ENCODE assay signal across 20 mouse cellular contexts in the genomic region with DNA sequence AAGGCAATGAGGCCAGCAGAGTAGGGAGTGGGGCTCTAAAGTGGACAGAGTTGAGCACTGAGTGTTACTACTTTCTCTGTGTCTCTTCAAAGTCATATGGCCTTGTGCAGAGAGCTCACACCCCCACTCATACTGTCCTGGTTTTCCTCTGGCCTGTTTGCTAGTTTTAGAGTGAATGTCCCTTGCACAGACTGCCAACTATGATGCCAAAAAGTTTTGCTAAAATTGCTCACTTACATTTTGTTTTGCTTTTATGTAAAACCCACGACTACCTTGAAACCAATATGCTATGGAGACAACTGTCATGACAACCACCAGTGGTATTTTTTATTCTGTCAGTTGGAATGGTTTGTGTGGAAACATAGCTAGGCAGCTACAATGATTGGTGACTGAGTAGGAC.
A peak's percentile ranks its signal among the peaks of the same experiment; 100 is the strongest.
DNase-seq lines count a peak whose midpoint lies in the region; ATAC-seq and TF ChIP-seq lines count a peak whose summit lies in the region.
"Had no signal": no experiment of that assay in that cellular context is flagged by ENCODE, and none has a peak within 500 bp of the region (broad histone marks: within the 10 kb centered on the region; RNA-seq: fewer than 3 reads in every experiment).

No protein-coding gene starts in this region.

- H3K4me3 ChIP-seq in left cerebral cortex, adult 2 months = no peak overlapping the region
- H3K4me3 ChIP-seq: embryonic facial prominence, embryonic 15.5 days; erythroblast, embryonic 14.5 days; forebrain, embryonic 10.5 days; heart, adult 2 months; heart, embryonic 12.5 days; hindbrain, embryonic 10.5 days had no signal

- no peak for TF ChIP-seq CTCF in left cerebral cortex, adult 2 months (IDR thresholded peaks at IDR 0.05)

- intact Hi-C loops in left cerebral cortex, adult 2 months (cut with DNase I) = loop anchor here (1.0 to 10.0 kb wide), 3 partner anchors 22 to 219 kb away; no protein-coding TSS in a partner anchor

- H3K27ac ChIP-seq in left cerebral cortex, adult 2 months = peak overlapping the region; percentile 75
- H3K27ac ChIP-seq: embryonic facial prominence, embryonic 15.5 days; heart, adult 2 months; hindbrain, embryonic 14.5 days had no signal

- peak; percentile 77 for ATAC-seq in frontal cortex, adult (ENCODE audit: low TSS enrichment)
- ATAC-seq: forebrain, embryonic 16.5 days had no signal

- DNase-seq in frontal cortex, postnatal 14 days (ENCODE audit: low spot score in 2 of 2) = no peak
- no peak for DNase-seq in left cerebral cortex, adult 2 months (ENCODE audit: extremely low spot score in 1 of 2, low spot score in 2 of 2)
- no peak for DNase-seq in left cerebral cortex, adult 11 months (ENCODE audit: low spot score)
- peak; percentile 9 to 61 for DNase-seq in right cerebral cortex, postnatal 36 days (ENCODE audit: low spot score in 2 of 2)
- DNase-seq in right cerebral cortex, adult 2 months (ENCODE audit: low spot score in 2 of 2) = no peak
- no peak for DNase-seq in adrenal gland, postnatal 25 days
- DNase-seq: adrenal gland, postnatal 10 days; cerebellum, adult 18-20 months; cerebellum, postnatal 10 days; embryo, embryonic 11 days; gastrocnemius, postnatal 10 days; heart, adult 2 months had no signal

Comparison
In these comparisons a context has a peak if more than half of its experiments do, and no peak if none do; other contexts are left out.
1. DNase-seq: peak in right cerebral cortex, postnatal 36 days (2 of 2); none in frontal cortex, postnatal 14 days (0 of 2), left cerebral cortex, adult 2 months (0 of 2), left cerebral cortex, adult 11 months (single experiment), right cerebral cortex, adult 2 months (0 of 2) and adrenal gland, postnatal 25 days (single experiment).